Mouse (Mus musculus) T-cell, adult 2 months (primary cell): ENCODE data around the gene Apom.
A peak's percentile ranks its signal among the peaks of the same experiment; 100 is the strongest.

ENCODE experiments used
- DNase-seq: peaks from one replicate; pipeline ENCODE4 v3.0.0; 2022; ENCODE audit warnings: low spot score

Apom gene

DNA sequence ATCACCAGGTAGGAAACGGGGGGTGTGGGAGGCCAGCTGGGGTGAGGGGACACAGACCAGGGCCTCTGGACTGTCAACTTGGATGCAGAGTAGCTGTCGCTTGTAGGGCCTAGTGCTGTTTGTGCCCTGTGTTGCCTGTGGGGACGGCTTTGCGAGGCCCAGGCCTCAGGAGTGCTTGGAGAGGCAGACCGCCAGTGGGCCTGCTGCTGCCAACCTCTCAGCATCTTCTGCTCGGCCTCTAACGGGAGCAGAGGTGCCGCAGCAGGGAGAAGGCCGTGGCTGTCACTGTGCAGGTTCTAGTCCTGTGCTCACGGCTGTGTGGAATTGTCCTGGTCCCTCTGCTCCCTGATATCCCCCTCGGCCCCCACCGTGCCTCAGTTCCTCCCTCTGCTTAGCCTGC, 35.3 kb downstream of the Apom start:
- DNase-seq, result no peak

DNA sequence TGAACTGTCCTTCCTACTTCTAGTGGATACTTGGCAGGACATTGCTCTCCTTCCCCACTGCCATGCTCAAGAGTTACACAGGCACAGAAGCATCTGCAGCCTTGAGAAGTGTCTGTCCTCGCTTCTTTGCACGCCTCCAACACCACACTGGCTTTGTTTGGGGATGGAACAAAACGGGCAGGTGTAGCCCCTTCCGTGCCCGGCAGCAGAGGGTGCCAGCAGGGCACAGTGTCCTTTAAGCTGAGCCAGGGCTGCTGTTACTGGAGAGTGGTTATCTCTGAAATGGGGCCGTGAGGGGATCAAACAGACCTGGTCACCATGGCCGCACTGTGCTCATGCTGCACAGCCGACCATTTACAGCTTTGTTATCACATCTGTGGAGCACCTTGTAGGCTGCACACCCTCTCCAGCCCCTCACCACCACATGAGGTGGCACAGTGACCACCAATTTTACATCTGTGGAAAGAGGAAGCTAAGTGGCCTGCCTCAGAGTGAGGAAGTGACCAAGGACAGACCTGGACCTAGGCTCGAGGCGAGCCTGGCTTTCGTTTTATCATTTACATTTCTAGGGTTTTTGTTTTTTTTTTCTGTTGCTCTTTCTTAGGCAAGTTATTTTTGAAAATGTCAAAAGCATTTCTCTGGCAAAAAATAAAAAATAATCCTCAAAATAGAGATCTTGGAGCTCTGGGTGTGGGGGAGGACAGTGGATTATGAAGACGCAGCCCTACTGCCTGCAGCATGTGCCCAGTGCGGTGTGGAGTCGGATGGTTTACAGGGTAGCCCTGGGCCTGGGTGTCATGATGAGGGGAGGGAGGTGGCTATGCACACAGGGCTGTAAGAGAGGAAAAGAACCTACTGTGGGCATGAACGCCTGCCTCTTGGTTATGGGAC, 37.1 kb downstream of the Apom start:
- DNase-seq, result no peak

DNA sequence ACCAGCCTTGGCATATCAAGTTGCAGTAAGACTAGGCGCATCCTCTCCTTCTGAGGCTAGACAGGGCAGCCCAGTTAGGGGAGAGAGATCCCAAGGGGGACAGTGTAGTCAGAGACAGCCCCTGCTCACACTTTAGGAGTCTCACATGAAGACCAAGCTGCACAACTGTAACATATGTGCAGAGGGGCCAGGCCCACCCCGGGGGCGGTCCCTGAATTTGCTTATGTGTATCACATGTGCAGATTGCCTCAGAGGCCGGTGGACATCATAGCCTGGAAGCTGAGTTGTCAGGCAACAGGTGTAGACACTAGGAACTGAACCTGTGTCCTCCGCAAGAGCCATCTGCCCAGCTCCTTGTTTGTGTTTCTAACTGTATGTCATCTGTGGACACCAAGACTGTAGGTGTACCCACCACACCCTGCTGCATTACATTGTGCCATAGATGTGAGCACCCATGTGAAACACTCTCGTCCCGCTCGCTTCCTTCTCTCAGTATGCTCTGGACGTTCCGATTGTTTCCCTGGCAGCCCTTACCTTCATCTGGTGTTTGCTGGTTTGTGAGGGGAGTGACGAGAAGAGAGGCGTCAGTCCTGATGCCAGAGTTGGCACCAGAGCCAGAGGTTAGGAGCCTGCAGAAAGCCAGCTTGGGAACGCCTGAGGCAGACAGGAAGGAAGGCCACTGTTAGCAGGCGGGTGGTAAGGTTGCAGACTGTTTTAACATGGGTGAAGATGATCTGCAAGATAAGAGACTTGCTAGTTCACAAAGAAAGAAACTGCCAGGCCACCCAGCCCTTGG, 39.2 kb downstream of the Apom start:
- no peak for DNase-seq

DNA sequence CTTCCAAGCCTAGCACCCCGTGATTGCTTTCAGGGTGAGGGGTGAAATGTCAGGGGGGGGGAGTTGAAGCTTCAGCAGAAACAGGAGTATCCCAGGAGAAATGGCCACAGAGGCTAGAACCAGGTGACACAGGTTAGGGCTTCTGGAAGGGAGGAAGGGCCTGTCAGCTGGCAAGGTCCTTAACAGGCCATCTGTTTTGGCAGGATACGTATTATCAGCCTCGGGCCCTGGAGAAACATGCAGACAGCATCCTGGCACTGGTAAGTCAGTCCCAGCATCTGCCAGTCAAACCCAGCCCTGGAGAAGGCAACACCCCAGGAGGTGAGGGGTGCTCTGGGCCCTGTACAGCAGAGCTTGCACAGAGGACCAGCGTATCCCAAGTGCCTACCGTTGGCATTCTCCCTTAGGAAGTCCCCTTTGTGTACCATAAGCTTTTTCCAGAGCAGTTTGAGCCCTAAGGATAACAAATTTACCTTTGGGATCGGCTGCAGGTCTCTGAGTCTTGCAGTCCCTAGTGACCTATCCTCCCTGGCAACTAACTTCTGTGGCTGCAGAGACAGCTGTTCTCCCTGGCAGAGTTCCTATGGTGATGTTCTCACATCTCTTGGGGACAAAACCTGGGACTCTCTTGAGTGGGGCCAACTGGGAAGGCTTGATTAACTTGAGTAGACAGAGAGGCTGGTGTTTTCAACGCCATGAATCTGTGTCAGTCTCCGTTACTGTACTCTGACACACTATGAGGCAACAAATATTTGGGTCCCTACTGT, 41.5 kb downstream of the Apom start:
- DNase-seq, result no peak

DNA sequence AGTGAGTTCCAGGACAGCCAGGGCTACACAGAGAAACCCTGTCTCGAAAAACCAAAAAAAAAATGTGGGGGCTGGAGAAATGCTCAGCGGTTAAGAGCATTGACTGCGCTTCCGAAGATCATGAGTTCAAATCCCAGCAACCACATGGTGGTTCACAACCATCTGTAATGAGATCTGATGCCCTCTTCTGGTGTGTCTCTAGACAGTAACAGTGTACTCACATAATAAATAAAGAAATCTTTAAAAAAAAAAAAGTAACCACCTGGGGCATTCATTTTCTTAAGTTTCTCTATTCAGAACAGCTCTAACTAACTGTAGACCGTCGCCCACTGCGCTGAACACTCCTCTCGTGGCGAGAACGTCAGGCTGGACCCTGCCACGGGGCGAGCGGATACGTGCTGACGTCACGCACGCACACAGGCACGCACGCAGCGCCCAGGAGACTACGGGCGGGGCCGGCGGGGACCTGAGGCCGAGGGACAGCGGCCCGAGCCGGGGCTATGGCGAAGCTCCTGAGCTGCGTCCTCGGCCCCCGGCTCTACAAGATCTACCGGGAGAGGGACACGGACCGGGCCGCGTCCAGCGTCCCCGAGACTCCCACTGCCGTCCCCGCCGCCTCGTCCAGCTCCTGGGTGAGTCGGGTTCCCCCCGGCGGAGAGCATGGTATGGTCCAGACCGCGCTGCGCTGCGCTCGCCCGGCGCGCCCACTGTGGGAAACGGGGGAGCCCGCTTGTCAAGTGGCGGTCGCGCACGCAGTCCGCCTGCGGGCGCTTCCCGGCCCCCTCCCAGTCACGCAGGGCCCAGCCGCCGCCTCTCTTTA, 42.8 kb downstream of the Apom start, which contains the start of gene Abhd16a:
Gene Abhd16a, plus strand, starts transcription at position 439 of the 820 bp plus-strand sequence.
- DNase-seq, result peak; percentile 90

DNA sequence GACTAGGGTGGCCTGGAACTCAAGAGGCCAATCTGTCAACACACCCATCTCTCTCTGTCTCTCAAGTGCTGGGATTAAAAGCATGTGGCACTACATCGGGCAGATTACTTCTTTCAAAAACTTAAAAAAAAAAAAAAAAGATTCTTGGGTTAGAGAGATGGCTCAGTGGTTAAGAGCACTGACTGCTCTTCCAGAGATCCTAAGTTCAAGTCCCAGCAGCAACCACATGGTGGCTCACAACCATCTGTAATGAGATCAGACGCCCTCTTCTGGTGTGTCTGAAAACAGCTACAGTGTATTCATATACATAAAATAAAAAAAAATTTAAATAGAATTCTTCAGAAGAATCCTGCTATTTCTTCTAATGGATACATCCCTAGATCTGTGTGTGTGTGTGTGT, 43.7 kb downstream of the Apom start:
- DNase-seq, result peak; percentile 41

DNA sequence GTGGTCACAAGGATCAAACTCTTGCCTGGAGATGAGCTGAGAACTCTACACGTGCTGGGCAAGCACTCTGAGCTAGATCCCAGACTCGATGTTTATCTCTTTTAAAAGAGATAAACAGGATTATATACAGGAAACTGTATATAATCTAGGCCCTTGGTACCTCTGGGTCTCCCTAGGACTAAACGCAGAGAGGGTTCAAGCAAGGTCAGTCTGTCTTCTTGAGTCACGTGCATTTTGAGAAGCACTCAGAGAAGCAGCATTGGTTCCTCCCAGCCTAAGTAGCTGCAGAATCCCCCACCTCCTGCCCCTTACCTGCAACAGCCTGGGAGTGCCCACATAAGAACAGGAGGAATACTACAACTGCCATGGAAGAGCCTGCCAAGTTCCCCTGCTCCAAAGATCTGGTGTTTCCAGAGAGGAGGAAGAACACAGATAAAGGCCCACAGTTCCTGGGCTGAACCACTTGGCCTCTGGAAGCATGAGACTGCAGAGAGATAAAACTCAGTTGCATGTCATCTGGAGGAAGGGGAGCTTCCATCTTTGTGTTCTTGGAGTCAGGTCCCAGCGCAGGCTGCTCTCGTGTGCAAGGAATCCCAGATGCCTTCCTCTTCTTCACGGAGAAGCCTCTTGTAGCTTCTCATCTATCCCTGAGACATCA, 46.5 kb downstream of the Apom start, which contains the start of gene Ly6g6f:
Gene Ly6g6f, minus strand, starts transcription at position 403 of the 658 bp plus-strand sequence.
- DNase-seq, result no peak

DNA sequence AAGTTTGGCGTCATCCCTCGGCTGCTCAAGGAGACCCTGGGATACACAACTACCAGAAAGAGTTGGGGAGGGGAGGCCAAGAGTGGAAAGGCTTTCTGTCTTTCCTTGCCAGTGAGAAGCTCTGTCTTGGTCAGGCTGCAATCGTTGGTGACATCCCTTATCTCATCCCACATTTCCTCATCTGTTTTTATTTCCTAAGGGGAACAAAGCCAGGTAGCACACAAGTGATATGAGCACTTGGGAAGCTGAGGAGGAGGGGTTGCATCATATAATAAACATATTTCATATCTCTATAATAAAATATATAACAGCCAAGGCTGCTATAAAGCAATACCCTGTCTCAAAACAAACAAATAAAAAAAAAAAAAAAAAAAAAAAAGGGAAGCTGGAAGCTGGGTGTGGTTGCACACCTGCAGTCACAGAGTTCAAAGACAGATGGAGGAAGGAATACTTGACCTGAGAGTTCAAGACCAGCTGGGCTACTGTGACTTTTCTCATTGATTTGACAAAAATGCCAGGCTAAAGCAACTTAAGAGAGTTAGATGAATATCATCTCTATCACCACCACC, 47.8 kb downstream of the Apom start:
- DNase-seq, result no peak

DNA sequence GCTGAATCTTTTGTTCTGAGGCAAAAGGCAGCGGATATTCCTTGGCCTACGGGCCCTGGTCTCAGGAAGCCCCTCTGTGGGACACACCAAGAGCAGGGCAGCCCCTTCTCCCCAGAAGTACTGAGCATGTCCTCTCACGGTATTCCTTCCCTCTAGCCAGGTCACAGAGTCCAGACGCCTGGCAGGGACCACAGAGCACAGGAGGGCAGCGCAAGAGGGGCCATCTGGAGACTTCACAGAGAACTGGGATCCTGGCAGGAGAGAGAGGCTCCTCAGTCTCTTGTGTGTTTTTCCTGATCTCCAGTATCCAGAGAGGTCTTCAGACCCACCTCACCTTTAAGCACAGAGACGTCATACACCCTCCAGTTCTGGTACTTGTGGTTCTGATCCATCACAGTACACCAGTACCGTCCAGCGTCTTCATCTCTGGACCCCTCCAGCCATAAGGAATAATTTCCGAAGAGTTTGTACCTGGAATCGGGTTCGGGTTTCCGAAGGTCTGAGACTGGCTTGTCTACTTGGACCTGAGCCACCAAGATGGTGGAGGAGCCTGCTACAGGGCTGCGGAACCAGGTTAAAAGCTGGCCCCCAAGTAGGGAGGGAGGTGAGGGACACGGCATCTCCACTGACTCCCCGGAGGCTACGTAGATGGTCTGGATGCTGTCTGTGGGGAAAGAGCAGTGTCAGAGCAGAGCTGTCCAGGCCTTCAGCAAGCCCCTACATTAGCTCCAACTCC, 48.8 kb downstream of the Apom start:
- no peak for DNase-seq

DNA sequence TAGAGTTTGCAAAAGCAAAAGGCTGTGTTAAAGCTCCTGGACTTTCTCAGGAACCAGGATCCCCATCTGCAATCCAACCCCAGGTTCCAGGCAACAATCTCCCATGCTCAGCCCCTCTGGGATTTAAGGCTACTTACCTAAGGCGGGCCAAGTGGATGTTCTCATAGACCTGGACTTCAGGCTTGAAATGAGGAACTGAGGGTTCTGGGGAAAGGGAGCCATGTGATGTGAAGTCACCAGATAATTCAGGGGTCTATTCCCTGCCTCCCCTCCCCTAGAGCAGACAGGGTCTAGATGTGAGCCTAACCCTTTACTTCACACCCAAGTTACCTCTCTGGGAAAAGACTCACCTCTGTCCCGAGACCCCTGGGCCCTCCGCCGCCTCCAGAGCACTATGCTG, 51.1 kb downstream of the Apom start:
- no peak for DNase-seq

DNA sequence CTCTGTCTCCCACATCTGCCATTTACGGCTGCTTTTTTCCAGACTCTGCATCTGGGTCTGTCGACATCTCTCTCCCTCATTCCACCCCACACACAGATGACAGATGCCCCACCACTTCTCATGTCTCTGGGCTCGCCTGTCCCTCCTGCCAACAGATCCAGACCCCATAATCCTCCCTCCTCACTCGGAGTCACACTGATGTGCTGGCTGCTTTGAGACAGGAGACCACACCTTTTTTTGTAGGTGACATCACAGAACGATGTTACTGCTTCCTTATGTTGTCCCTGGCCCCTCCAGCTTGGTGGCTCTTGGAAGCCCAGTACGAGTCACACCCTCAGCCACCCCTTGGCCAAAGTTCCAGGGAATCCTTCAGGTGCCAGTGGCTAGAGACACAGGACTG, 51.6 kb downstream of the Apom start:
- DNase-seq, result no peak

DNA sequence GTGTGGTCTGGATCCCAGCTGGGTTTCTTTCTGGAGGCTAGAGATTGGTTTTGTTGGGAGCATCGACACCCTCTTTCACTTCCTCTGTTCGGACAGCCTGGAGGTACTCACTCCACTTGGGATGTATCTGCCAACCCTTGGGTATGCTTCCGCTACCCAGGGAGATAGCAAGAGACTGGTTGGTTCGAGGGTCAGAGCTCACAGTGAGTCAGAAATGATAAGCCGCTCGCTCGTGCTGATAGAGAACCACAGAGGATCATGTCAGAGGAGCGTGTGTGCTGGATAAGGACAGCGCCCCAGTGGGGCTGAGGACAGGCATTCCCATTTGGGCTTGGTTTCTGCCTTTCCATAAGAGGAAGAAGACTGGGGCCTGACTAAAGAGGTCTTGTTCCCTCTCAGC, 52.1 kb downstream of the Apom start:
- DNase-seq, result no peak
